Mouse (Mus musculus): ENCODE measurements at regions not wholly inside any gene's neighbourhood (a gene's known extent, or its start where the extent isn't known, plus 50 kb on each side); places are given as distances from the start of the nearest gene placed in this dataset.
"Not testable (repeated sequence)": the region's sequence is repeated elsewhere in the genome, so short reads cannot be mapped to it uniquely, and the experiment has no call there.

DNA sequence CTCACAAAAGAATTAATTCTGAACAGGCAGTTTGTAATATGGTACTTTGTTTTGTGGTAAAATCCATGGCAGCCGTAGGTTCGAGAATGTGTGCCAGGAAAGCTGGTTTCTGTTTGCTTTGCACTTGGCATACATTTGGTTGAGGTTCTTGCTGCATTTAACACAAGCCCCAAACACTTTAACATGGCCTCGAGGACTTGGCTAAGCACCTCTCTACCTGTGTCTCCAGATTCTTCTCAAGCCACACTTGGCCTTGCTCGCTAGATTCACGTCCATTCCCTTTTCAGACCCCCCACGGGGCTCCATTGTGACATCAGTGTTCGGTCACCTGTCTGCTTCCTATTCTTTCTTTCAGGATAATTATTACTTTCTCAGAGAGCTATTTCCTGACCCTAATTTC is 151.9 kb upstream of the Dmrta1 start:
- DNase-seq (ENCODE audit: low spot score) (no peak), ATAC-seq (ENCODE audit: low read depth) (no peak)
- Histone ChIP-seq H3K9ac (ENCODE audit: low read depth, low read length) (no peak overlapping the region), H3K9me3 (ENCODE audit: control insufficient read depth, low read length) (no peaks in the 10 kb centered on the region), H3K4me3 (ENCODE audit: low read depth, low read length) (no peak overlapping the region), H3K27ac (replicated peaks; ENCODE audit: low read depth, low read length) (no peak overlapping the region), H3K36me3 (ENCODE audit: control insufficient read depth, insufficient read depth, low read length) (no peaks in the 10 kb centered on the region), H3K27me3 (replicated peaks; ENCODE audit: control insufficient read depth, insufficient read depth, low read length) (peaks cover 31% of the 10 kb centered on the region), H3K4me1 (ENCODE audit: control insufficient read depth, insufficient read depth, low read length) (no peaks in the 10 kb centered on the region), H3K4me2 (ENCODE audit: low read depth, low read length) (no peak overlapping the region)
- WGBS = 64% methylated on average over 7 of the region's 7 CpGs

DNA sequence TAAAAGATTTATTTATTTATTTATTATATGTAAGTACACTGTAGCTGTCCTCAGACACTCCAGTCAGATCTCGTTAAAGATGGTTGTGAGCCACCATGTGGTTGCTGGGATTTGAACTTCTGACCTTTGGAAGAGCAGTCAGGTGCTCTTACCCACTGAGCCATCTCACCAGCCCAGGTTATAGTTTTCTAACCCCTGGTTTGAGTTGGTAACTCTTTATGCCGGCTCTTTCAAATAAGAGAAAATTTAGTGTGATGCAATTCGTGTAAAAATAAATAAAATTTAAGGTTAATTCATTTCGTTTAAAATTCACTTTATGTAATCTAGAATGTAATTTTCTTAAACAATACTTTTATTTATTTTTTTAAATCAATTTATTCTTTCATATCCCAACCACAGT is 153.7 kb upstream of the Dmrta1 start:
- not testable (repeated sequence) for DNase-seq (ENCODE audit: low spot score); H3K36me3 ChIP-seq (ENCODE audit: control insufficient read depth, insufficient read depth, low read length); H3K9me3 ChIP-seq (ENCODE audit: control insufficient read depth, low read length); H3K4me1 ChIP-seq (ENCODE audit: control insufficient read depth, insufficient read depth, low read length); H3K27ac ChIP-seq (replicated peaks; ENCODE audit: low read depth, low read length); H3K9ac ChIP-seq (ENCODE audit: low read depth, low read length); ATAC-seq (ENCODE audit: low read depth); H3K4me2 ChIP-seq (ENCODE audit: low read depth, low read length); H3K4me3 ChIP-seq (ENCODE audit: low read depth, low read length)
- 53% methylated on average over 4 of the region's 4 CpGs for WGBS
- H3K27me3 ChIP-seq (replicated peaks; ENCODE audit: control insufficient read depth, insufficient read depth, low read length) = peaks cover 30% of the 10 kb centered on the region

DNA sequence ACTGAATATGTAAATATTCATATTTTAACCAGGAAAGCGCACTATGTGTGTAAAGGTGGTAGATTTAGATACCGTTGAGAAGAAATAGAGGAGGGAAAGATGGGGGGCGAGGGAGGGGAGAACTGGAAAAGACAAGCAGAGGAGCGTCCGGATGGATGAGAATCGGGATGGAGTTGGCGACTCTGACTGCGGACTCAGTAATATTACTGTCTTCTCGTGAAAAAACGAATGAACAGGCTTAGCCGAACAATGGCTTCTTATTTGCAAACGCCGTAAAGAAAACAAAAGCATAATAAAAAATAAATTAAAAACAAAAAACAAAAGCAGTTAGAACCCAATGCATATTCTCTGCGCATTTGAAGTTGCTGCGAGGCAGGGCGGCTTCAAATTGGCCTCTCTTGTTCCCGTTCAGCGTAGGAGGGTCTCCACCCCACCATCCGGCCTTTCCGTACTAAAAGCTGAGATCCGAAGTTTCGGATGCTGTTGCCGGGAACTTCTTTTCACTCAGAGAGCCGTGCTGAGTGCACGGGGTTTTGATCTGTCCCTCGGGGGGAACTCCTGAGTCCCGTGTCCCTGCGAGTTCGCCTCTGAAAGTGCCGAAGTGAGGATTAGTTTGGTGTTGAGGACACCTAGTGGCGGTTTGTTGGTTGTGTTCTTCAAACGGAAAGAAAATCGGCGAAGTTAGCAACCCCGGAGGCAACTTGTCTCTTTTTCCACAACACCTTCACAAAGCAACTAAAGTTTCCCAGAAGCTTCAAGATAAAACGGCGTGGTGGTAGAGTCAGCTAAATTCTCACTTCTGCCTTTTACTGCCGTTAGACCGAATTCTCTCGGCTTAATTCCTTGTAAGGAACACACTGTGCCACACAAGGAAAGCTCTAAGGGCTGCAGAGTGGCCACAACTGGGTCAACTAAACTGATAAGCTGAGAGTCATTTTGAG is 154.7 kb upstream of the Dmrta1 start:
- Histone ChIP-seq H3K4me2 (ENCODE audit: low read depth, low read length) (peak overlapping the region; percentile 69), H3K9me3 (ENCODE audit: control insufficient read depth, low read length) (no peaks in the 10 kb centered on the region), H3K27ac (replicated peaks; ENCODE audit: low read depth, low read length) (no peak overlapping the region), H3K36me3 (ENCODE audit: control insufficient read depth, insufficient read depth, low read length) (no peaks in the 10 kb centered on the region), H3K27me3 (replicated peaks; ENCODE audit: control insufficient read depth, insufficient read depth, low read length) (peaks cover 30% of the 10 kb centered on the region), H3K4me1 (ENCODE audit: control insufficient read depth, insufficient read depth, low read length) (no peaks in the 10 kb centered on the region), H3K4me3 (ENCODE audit: low read depth, low read length) (peak overlapping the region; percentile 46), H3K9ac (ENCODE audit: low read depth, low read length) (peak overlapping the region; percentile 51; the same call in 1 of the 2 replicates)
- WGBS = 2% methylated on average over 40 of the region's 40 CpGs
- peak; percentile 90 for DNase-seq (ENCODE audit: low spot score)
- peak; percentile 77 for ATAC-seq (ENCODE audit: low read depth)

DNA sequence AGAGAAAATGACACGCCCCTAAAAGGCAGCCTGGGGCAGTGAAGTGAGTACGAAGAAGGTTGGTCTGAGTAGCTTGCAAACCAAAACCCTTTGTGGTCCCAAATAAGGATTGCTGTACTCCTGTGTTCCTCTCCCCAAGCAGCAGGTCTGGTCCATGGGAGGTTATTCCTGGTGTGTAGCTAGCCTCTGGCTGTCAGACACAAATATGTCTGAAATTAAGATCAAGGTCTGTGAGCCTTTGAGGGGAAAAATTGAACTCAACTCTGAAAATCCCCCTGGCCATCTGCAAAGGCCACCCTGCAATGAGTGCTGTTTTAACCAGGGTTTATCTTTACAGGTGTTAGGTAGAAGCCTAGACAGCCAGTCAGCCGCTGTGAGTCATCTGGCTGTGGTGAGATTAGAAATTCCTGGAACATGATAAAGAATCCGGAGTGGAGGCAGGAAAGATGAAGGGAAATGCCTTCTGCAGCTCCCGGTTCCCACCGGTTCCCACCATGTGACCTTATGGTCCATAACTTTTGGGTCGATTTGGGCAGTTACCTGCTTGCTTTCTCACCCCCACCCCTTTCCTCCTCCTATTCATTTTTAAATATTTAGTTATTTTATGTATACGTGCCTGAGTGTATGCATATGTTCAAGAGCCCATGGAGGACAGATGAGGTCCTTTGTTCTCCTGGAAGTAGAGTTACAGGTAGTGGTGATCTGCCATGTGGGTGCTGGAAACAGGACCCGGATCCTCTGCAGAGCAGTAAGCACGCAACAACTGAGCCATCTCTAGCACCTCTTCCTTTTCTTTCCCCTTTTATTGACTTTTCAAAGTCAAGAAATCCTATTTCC is 155.6 kb upstream of the Dmrta1 start:
- no peak overlapping the region for H3K27ac ChIP-seq (replicated peaks; ENCODE audit: low read depth, low read length)
- H3K9me3 ChIP-seq (ENCODE audit: control insufficient read depth, low read length) = no peaks in the 10 kb centered on the region

DNA sequence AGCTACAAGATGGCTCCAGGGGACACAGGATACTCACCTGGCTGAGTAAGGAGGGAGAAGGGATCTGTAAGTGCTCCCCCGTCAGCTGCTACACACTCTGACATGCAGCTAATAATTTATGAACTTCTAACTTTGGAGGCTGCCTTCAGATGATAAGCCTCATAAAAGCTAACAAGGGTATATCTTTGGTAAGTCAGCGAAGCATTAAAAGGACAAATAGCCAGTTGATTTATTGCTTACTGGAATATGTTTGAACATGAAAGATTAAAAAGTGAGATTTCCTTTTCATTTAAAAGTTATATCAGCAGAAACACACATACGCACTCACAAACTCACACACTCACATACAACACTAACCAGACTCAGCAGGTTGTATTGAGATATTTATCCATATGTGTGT is 161.2 kb upstream of the Dmrta1 start:
- WGBS = 82% methylated on average over 3 of the region's 3 CpGs
- ATAC-seq (ENCODE audit: low read depth) = no peak
- H3K4me2 ChIP-seq (ENCODE audit: low read depth, low read length) = no peak overlapping the region
- DNase-seq (ENCODE audit: low spot score) = no peak
- H3K4me3 ChIP-seq (ENCODE audit: low read depth, low read length) = no peak overlapping the region
- no peak overlapping the region for H3K9ac ChIP-seq (ENCODE audit: low read depth, low read length)
- no peaks in the 10 kb centered on the region for H3K4me1 ChIP-seq (ENCODE audit: control insufficient read depth, insufficient read depth, low read length)
- no peaks in the 10 kb centered on the region for H3K36me3 ChIP-seq (ENCODE audit: control insufficient read depth, insufficient read depth, low read length)
- H3K27ac ChIP-seq (replicated peaks; ENCODE audit: low read depth, low read length) = no peak overlapping the region
- H3K9me3 ChIP-seq (ENCODE audit: control insufficient read depth, low read length) = no peaks in the 10 kb centered on the region
- H3K27me3 ChIP-seq (replicated peaks; ENCODE audit: control insufficient read depth, insufficient read depth, low read length) = peaks cover 10% of the 10 kb centered on the region

More for the DNA sequence above, 155.6 kb upstream of the Dmrta1 start:
- DNase-seq (ENCODE audit: low spot score) (no peak), ATAC-seq (ENCODE audit: low read depth) (no peak)
- H3K4me1 ChIP-seq (ENCODE audit: control insufficient read depth, insufficient read depth, low read length) = no peaks in the 10 kb centered on the region
- no peak overlapping the region for H3K9ac ChIP-seq (ENCODE audit: low read depth, low read length)
- H3K36me3 ChIP-seq (ENCODE audit: control insufficient read depth, insufficient read depth, low read length) = no peaks in the 10 kb centered on the region
- peaks cover 30% of the 10 kb centered on the region for H3K27me3 ChIP-seq (replicated peaks; ENCODE audit: control insufficient read depth, insufficient read depth, low read length)
- H3K4me3 ChIP-seq (ENCODE audit: low read depth, low read length) = peak overlapping the region; percentile 46
- H3K4me2 ChIP-seq (ENCODE audit: low read depth, low read length) = peak overlapping the region; percentile 69
- 9% methylated on average over 10 of the region's 10 CpGs for WGBS

DNA sequence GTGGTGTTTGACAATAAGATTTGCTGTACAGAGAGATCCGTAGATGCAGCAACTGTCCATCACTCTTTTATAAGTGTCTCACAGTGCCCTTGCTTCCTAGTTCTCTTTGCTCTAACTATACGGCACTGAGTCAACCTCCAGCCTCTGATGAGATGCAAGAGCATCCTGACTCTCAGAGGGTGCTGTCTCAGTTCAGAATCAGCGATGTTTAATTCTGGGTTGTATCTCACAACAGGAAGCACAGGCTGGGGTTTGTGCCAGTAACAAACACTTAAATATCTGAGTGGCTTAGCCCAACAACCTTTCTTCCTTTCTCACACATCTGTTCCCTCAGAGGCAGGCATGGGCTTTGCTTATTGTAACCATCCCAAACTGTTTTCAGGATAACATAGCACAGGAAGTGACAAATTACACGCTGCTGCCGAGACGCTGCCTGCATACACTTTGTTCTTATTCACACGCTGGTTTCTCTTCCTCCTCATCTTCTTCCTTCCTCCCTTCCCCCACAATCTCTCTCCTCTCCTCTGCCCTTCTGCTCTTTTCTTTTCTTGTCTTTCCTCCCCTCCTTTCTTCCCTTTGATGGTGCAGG is 163.3 kb upstream of the Dmrta1 start:
- Histone ChIP-seq H3K36me3 (ENCODE audit: control insufficient read depth, insufficient read depth, low read length) (no peaks in the 10 kb centered on the region), H3K27ac (replicated peaks; ENCODE audit: low read depth, low read length) (no peak overlapping the region), H3K9me3 (ENCODE audit: control insufficient read depth, low read length) (no peaks in the 10 kb centered on the region), H3K9ac (ENCODE audit: low read depth, low read length) (no peak overlapping the region), H3K4me2 (ENCODE audit: low read depth, low read length) (no peak overlapping the region), H3K4me3 (ENCODE audit: low read depth, low read length) (no peak overlapping the region), H3K27me3 (replicated peaks; ENCODE audit: control insufficient read depth, insufficient read depth, low read length) (no peaks in the 10 kb centered on the region), H3K4me1 (ENCODE audit: control insufficient read depth, insufficient read depth, low read length) (no peaks in the 10 kb centered on the region)
- WGBS = 20% methylated on average over 7 of the region's 7 CpGs
- DNase-seq (ENCODE audit: low spot score) (peak; percentile 8), ATAC-seq (ENCODE audit: low read depth) (no peak)

DNA sequence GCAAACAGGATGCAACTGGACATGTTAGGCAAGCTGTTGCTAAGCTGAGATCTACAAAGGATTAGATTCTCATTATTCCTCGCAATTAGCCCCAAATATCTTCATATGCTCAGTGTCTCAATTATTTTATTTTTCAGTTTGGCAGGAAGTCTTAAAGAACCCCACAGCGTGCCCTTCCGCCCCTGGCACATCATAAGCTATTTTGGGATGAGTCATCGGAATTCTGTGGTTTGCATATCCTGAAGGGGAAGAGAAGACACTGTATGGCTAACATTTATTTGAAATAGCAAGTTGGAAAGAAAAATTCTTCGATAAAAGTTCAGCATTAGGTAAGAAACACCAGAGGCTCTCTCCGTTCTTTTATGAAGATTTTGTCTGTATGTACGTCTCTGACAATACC is 164.3 kb upstream of the Dmrta1 start:
- no peak for ATAC-seq (ENCODE audit: low read depth)
- H3K4me1 ChIP-seq (ENCODE audit: control insufficient read depth, insufficient read depth, low read length) = no peaks in the 10 kb centered on the region

DNA sequence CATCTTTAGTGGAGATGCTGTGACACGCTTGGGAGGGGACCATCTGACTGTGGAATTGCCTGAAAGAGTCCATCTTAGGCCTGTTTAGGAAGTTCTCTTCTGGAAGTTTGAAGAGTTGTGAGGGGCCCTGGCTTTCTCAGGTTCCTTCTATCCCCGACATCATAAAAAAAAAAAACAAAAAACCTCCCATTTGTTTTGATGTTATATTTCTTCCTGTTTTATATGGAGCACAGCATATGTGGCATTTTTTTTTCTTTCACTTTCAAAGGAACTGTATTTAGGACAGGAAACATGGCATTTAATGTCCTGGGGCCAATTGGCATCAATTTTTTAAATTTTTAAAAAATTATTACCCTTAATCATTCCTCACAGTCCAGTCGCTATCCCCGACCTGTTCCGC is 168.6 kb upstream of the Dmrta1 start:
- H3K36me3 ChIP-seq (ENCODE audit: control insufficient read depth, insufficient read depth, low read length) = no peaks in the 10 kb centered on the region
- H3K4me2 ChIP-seq (ENCODE audit: low read depth, low read length) = no peak overlapping the region
- DNase-seq (ENCODE audit: low spot score) (no peak), ATAC-seq (ENCODE audit: low read depth) (no peak)
- H3K27me3 ChIP-seq (replicated peaks; ENCODE audit: control insufficient read depth, insufficient read depth, low read length) = no peaks in the 10 kb centered on the region
- no peak overlapping the region for H3K4me3 ChIP-seq (ENCODE audit: low read depth, low read length)
- no peaks in the 10 kb centered on the region for H3K4me1 ChIP-seq (ENCODE audit: control insufficient read depth, insufficient read depth, low read length)
- no peaks in the 10 kb centered on the region for H3K9me3 ChIP-seq (ENCODE audit: control insufficient read depth, low read length)
- 86% methylated on average over 5 of the region's 5 CpGs for WGBS
- no peak overlapping the region for H3K27ac ChIP-seq (replicated peaks; ENCODE audit: low read depth, low read length)
- no peak overlapping the region for H3K9ac ChIP-seq (ENCODE audit: low read depth, low read length)

More for the DNA sequence above, 164.3 kb upstream of the Dmrta1 start:
- DNase-seq (ENCODE audit: low spot score) = no peak
- H3K4me3 ChIP-seq (ENCODE audit: low read depth, low read length) = no peak overlapping the region
- no peak overlapping the region for H3K4me2 ChIP-seq (ENCODE audit: low read depth, low read length)
- 75% methylated on average over 7 of the region's 7 CpGs for WGBS
- H3K9ac ChIP-seq (ENCODE audit: low read depth, low read length) = no peak overlapping the region
- no peaks in the 10 kb centered on the region for H3K27me3 ChIP-seq (replicated peaks; ENCODE audit: control insufficient read depth, insufficient read depth, low read length)
- no peaks in the 10 kb centered on the region for H3K9me3 ChIP-seq (ENCODE audit: control insufficient read depth, low read length)
- no peaks in the 10 kb centered on the region for H3K36me3 ChIP-seq (ENCODE audit: control insufficient read depth, insufficient read depth, low read length)
- H3K27ac ChIP-seq (replicated peaks; ENCODE audit: low read depth, low read length) = no peak overlapping the region
